Mouse (Mus musculus) liver, adult 2 months (tissue): ENCODE data around the gene Spaar. TPM values are rescaled to one million over a fixed set of nuclear protein-coding genes. Genes with fewer than 3 reads are reported as not detected.

ENCODE experiments used
- DNase-seq: peaks from one replicate; pipeline ENCODE4 v3.0.0-alpha.2; 2011; ENCODE audit warnings: low read depth, low spot score; ENCODE audit errors: extremely low read depth
- H3K27ac ChIP-seq: fragments of 200-500 bp; replicated peaks from 2 replicates; pipeline ENCODE4 v1.5.1; 2012; ENCODE audit warnings: low read depth, mild to moderate bottlenecking, control low read depth, inconsistent platforms, low read length; ENCODE audit not compliant: insufficient read depth
- H3K27me3 ChIP-seq: fragments of 200-500 bp; 2 replicates; pipeline ENCODE4 v1.6.1; 2012; ENCODE audit warnings: mild to moderate bottlenecking, moderate library complexity, low read length, inconsistent platforms; ENCODE audit not compliant: control insufficient read depth, insufficient read depth
- H3K36me3 ChIP-seq: fragments of 200-500 bp; 2 replicates; pipeline ENCODE4 v1.6.1; 2012; ENCODE audit warnings: low read length, inconsistent platforms; ENCODE audit not compliant: control insufficient read depth, insufficient read depth
- H3K4me1 ChIP-seq: fragments of 200-500 bp; 2 replicates; pipeline ENCODE4 v1.6.1; 2011; ENCODE audit warnings: low read length; ENCODE audit not compliant: control insufficient read depth, insufficient read depth
- H3K4me3 ChIP-seq: fragments of 200-500 bp; 2 replicates; pipeline ENCODE4 v1.5.1; 2011; ENCODE audit warnings: low read depth, mild to moderate bottlenecking, control low read depth, low read length, moderate library complexity; ENCODE audit not compliant: insufficient read depth
- H3K79me2 ChIP-seq: fragments of 200-500 bp; 2 replicates; pipeline ENCODE4 v1.6.1; 2012; ENCODE audit warnings: inconsistent platforms, mild to moderate bottlenecking, low read length, moderate library complexity; ENCODE audit not compliant: control insufficient read depth, insufficient read depth
- H3K9ac ChIP-seq: fragments of 200-500 bp; 2 replicates; pipeline ENCODE4 v1.6.1; 2012; ENCODE audit warnings: low read depth, mild to moderate bottlenecking, control low read depth, inconsistent platforms, low read length
- CTCF ChIP-seq: fragments of 200-500 bp; IDR thresholded peaks from 2 replicates; pipeline ENCODE4 v1.5.1; 2011; ENCODE audit warnings: low read depth, low read length, control low read depth
- POLR2A ChIP-seq: fragments of 200-500 bp; IDR thresholded peaks from 2 replicates; pipeline ENCODE4 v1.6.1; 2011; ENCODE audit warnings: low read length, control low read depth; ENCODE audit not compliant: insufficient read depth; ENCODE audit errors: extremely low read depth
- WGBS: fragments of 180-500 bp; shearing (Covaris S2); methylation state at CpG from one replicate; pipeline ENCODE4 v1.1.7; 2018; 5-methylcytosine and 5-hydroxymethylcytosine counted together
- polyA plus RNA-seq: library from polyadenylated mRNA; depleted of rRNA; stranded (reverse); fragments of >200 nt; gene quantifications from 2 replicates; pipeline ENCODE4 v1.2.3, GENCODE M21; 2012
- total RNA-seq: library from RNA; depleted of rRNA; stranded (reverse); fragments of >200 nt; gene quantifications from 2 replicates; pipeline ENCODE4 v1.2.3, GENCODE M21; 2014

Gene Spaar
- total and polyA plus RNA-seq, 2 experiments, result 0.12 to 0.18 TPM

DNA sequence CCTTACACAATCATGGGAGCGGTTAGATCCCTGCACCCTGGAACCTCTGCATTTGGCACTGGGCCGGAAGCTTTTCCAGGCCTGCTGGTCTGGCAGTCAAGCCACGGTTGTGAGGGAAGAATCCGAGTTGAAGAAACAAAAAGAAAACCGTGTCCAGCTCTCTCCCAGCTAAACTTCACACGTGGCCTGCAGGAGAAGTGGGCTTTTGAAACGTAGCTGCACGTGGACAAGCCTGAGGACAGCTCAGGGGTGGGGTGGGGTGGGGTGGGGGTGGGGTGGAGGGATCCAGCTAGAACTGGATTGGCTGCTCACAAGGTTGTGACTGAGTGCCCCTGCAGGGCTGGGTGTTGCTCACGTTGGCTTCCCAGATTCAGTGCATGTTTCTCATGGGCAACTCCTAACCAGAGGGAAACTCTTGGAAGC lies 34.6 kb upstream of the Spaar start:
- TF ChIP-seq CTCF (no peak), POLR2A (no peak)
- Histone ChIP-seq H3K27me3 (no peaks in the 10 kb centered on the region), H3K27ac (no peak overlapping the region), H3K4me1 (no peaks in the 10 kb centered on the region), H3K9ac (no peak overlapping the region), H3K36me3 (no peaks in the 10 kb centered on the region), H3K79me2 (no peaks in the 10 kb centered on the region), H3K4me3 (no peak overlapping the region)
- 37% methylated on average over 9 of the region's 9 CpGs for WGBS
- DNase-seq, result peak; percentile 19

DNA sequence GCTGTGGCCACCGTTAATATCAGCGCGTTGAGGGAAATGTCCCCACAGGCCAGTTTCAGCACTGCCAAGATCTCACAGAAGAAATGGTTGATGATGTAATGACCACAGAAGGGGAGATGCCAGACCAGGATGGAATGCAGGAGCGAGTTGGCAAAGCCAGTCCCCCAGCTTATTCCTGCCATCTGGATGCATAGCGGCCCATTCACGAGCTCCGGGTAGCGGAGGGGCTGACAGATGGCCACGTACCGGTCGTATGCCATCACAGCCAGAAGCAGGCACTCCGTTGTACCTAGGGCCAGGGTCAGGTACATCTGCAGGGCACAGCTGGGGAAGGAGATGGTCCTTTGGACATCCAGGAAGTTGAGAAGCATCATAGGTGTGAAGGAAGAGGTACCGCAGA lies 33.3 kb upstream of the Spaar start:
- no peaks in the 10 kb centered on the region for H3K36me3 ChIP-seq
- no peak overlapping the region for H3K9ac ChIP-seq
- no peak for TF ChIP-seq POLR2A
- no peak for TF ChIP-seq CTCF
- H3K27me3 ChIP-seq, result no peaks in the 10 kb centered on the region
- no peak overlapping the region for H3K4me3 ChIP-seq
- no peak for DNase-seq
- WGBS, result 94% methylated on average over 13 of the region's 13 CpGs
- no peak overlapping the region for H3K27ac ChIP-seq
- no peaks in the 10 kb centered on the region for H3K4me1 ChIP-seq
- H3K79me2 ChIP-seq, result no peaks in the 10 kb centered on the region

DNA sequence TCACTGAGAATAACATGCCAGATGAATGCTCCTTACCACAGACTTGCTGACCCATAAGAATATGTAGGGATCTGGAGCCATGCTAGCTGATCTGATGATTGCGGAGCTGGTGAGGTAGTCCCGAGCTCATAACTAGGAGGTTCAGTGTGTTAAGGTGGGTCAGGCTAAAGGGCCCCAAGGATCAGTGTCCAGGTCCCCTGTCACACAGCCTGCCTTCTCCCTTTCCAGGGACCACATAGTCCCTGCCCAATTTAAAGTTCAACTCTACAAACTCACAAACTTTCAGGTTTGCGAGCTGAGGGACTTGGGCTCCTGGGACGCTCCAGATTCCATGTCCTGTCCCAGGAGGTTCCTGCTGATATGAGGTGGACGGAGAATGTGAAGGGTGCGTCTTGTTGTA lies 29.1 kb upstream of the Spaar start, which contains the start of gene Olfr70:
Gene Olfr70 (minus strand): TSS at position 101 of the 400 bp plus-strand sequence.
- H3K9ac ChIP-seq, result no peak within 1 kb of the TSS
- H3K36me3 ChIP-seq, result no peaks in the 10 kb centered on the region
- 0 out of 2 replicates have a peak, but pooled peaks cover 2% of the 10 kb centered on the region for H3K27me3 ChIP-seq
- TF ChIP-seq CTCF, result no peak
- TF ChIP-seq POLR2A, result no peak
- H3K4me1 ChIP-seq, result no peaks in the 10 kb centered on the region
- DNase-seq, result no peak
- no peak within 1 kb of the TSS for H3K4me3 ChIP-seq
- H3K27ac ChIP-seq, result no peak within 1 kb of the TSS
- H3K79me2 ChIP-seq, result no peaks in the 10 kb centered on the region
- 93% methylated on average over 6 of the region's 6 CpGs for WGBS

DNA sequence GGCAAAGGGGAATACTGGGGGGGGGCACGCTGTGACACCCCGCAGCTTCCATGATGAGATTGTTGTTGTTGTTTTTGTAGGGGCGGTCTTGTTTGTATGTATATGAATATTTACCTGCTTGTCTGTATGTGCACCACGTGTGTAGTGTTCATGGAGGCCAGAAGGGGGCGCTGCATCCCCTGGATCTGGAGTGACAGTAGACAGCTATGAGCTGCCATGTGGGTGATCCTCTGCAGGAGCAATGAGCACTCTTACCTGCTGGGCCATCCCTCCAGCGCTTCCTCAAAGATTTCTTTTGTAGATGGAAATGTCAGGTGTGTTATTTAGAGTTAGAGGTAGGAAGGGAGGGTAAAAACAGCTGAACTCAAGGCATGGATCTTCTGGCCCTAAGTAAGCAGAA lies 26.4 kb upstream of the Spaar start:
- Histone ChIP-seq H3K4me3 (no peak overlapping the region), H3K27me3 (0 out of 2 replicates have a peak, but pooled peaks cover 2% of the 10 kb centered on the region), H3K36me3 (no peaks in the 10 kb centered on the region), H3K27ac (no peak overlapping the region), H3K4me1 (no peaks in the 10 kb centered on the region), H3K79me2 (no peaks in the 10 kb centered on the region), H3K9ac (no peak overlapping the region)
- TF ChIP-seq POLR2A (no peak), CTCF (peak; percentile 46)
- 74% methylated on average over 6 of the region's 6 CpGs for WGBS
- DNase-seq, result no peak

DNA sequence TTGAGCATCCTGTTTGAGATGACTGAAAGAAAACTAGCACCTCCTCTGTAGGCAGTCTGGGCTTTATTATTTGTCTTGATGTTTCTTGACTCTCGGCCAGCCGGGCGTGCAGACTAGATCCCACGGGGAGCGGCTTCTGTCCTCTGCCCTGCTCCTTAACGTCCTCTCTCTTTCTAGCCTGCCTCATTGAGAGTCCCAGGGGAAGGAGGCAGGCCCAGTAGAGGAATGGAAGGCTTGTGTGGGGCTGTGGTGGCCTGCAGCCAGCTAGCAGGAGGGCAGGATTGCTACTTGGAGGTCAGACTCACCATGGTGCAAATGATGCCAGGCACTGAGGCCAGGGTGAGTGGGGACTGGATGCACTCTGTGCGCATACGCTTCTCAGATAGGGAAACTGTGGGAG lies 26.0 kb upstream of the Spaar start:
- H3K4me1 ChIP-seq, result no peaks in the 10 kb centered on the region
- H3K27me3 ChIP-seq, result 0 out of 2 replicates have a peak, but pooled peaks cover 2% of the 10 kb centered on the region
- H3K36me3 ChIP-seq, result no peaks in the 10 kb centered on the region
- no peak overlapping the region for H3K4me3 ChIP-seq
- 89% methylated on average over 8 of the region's 8 CpGs for WGBS
- H3K9ac ChIP-seq, result no peak overlapping the region
- no peak overlapping the region for H3K27ac ChIP-seq
- no peak for DNase-seq
- H3K79me2 ChIP-seq, result no peaks in the 10 kb centered on the region
- no peak for TF ChIP-seq CTCF
- no peak for TF ChIP-seq POLR2A

DNA sequence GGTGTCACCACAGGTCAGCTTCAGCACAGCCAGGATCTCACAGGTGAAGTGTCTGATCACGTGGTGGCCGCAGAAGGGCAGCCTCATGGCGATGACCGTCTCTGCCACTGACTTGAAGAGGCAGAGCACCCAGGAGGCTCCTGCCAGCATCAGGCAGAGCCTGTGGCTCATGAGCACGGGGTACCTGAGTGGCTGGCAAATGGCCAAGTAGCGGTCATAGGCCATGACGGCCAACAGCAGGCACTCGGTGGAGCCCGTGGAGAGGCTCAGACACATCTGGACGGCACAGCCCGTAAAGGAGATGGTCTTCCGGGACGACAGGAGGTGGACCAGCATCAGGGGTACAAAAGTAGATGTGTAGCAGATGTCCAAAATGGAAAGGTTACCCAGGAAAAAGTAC lies 23.8 kb upstream of the Spaar start:
- no peak for TF ChIP-seq CTCF
- no peak for TF ChIP-seq POLR2A
- 76% methylated on average over 13 of the region's 13 CpGs for WGBS
- Histone ChIP-seq H3K4me3 (no peak overlapping the region), H3K79me2 (no peaks in the 10 kb centered on the region), H3K4me1 (no peaks in the 10 kb centered on the region), H3K9ac (no peak overlapping the region), H3K36me3 (no peaks in the 10 kb centered on the region), H3K27me3 (0 out of 2 replicates have a peak, but pooled peaks cover 2% of the 10 kb centered on the region), H3K27ac (no peak overlapping the region)
- no peak for DNase-seq
